Mouse (Mus musculus) neural tube, embryonic 15.5 days (tissue): Measurements from ENCODE around the gene Nat8f5. TPM values are rescaled to one million over a fixed set of nuclear protein-coding genes. Genes with fewer than 3 reads are reported as not detected.
"Not testable (repeated sequence)": the region's sequence is repeated elsewhere in the genome, so short reads cannot be mapped to it uniquely, and the experiment has no call there.

Experiments
- ATAC-seq: fragments of 200-750 bp; cut with Nextera tagmentation; 2 replicates; pipeline ENCODE4 v1.8.0; 2017; ENCODE audit warnings: mild to moderate bottlenecking, moderate TSS enrichment, moderate library complexity; ENCODE audit not compliant: low FRiP score
- H3K27ac ChIP-seq: fragments of 300-500 bp; sonication (generic); replicated peaks from 2 replicates; pipeline ENCODE4 v1.5.1; 2015; ENCODE audit warnings: mild to moderate bottlenecking, inconsistent platforms
- H3K27me3 ChIP-seq: fragments of 300-500 bp; sonication (generic); replicated peaks from 2 replicates; pipeline ENCODE4 v1.6.1; 2015; ENCODE audit warnings: inconsistent platforms
- H3K36me3 ChIP-seq: fragments of 300-500 bp; sonication (generic); 2 replicates; pipeline ENCODE4 v1.6.1; 2015; ENCODE audit warnings: inconsistent platforms
- H3K4me1 ChIP-seq: fragments of 300-500 bp; sonication (generic); 2 replicates; pipeline ENCODE4 v1.6.1; 2015; ENCODE audit warnings: inconsistent platforms
- H3K4me2 ChIP-seq: fragments of 300-500 bp; sonication (generic); 2 replicates; pipeline ENCODE4 v1.6.1; 2015; ENCODE audit warnings: inconsistent platforms, mild to moderate bottlenecking, moderate library complexity
- H3K4me3 ChIP-seq: fragments of 300-500 bp; sonication (generic); replicated peaks from 2 replicates; pipeline ENCODE4 v1.5.1; 2015; ENCODE audit warnings: mild to moderate bottlenecking, inconsistent platforms
- H3K9ac ChIP-seq: fragments of 300-500 bp; sonication (generic); replicated peaks from 2 replicates; pipeline ENCODE4 v1.6.1; 2015; ENCODE audit warnings: mild to moderate bottlenecking, inconsistent platforms
- H3K9me3 ChIP-seq: fragments of 300-500 bp; sonication (generic); replicated peaks from 2 replicates; pipeline ENCODE4 v1.6.1; 2016; ENCODE audit warnings: inconsistent platforms
- whole genome bisulfite sequencing: fragments of 180-500 bp; shearing (Covaris S2); methylation state at CpG from one replicate; pipeline ENCODE4 v1.1.7; 2015; ENCODE audit warnings: mixed read lengths; 5-methylcytosine and 5-hydroxymethylcytosine counted together
- polyA plus RNA-seq: library from polyadenylated mRNA; unstranded; fragments of >200 nt; fragmentation: Nextera tagmentation; extraction: Ambion mirVana; gene quantifications from 2 replicates; pipeline ENCODE4 v1.2.1, GENCODE M21; 2015

Nat8f5 gene
- polyA plus RNA-seq, 1 experiment from 2014 or later, result 0.20 TPM

DNA sequence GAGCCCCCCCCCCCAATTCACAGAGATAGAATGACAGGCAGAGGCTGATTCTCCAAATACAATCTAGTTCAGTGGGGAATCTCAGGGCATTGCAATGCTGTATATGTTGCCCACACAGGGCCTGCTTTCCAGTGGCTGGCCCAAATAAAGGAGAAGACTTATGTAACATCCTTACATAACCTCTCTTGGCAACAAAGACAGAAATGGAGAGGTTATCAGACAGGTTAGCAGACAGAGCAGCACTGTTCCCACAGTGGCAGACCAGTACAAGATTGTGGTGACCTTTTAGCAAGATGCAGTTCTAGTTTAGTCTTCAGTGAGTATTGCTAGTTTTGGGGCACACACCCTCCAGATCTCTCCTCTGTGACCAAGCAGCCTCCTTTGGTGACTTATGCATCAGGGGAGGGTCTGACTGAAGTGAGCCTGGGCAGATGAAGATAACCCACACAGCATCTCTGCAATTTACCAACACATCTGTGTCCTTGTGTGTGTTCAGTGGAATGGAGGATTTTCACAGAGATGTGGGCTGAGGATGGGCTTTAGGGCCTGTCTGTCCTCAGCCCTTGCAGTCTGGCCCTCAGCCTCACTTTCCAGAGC lies 13.8 kb upstream of the Nat8f5 start:
- H3K9ac ChIP-seq, H3K4me1 ChIP-seq, H3K9me3 ChIP-seq, ATAC-seq, H3K27me3 ChIP-seq, H3K4me3 ChIP-seq, H3K36me3 ChIP-seq, H3K27ac ChIP-seq, H3K4me2 ChIP-seq: not testable (repeated sequence)

DNA sequence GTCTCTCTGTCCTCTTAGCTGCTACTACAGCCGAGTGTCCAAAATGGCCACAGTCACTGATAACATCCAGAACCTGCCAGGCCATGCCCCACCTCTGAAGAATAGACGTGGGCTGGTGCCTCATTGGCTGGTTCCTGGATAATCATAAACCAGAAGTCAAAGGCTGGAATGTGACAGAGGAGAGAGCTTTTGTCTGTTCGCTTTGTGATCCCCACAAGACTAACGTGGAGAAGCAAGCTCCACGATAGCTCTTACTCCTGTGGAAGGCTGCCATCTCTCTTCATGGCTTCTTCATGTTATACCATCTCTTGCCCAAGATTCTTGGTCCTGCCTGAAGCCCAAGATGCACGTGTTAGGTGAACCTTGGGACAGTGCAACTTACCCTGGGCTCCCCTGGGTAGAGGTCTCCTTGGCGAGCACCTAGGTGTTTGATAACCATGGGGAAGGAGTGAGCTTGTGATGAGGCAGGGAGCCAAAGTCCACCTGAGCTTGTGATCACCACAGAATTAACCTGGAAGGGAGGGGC lies 11.1 kb upstream of the Nat8f5 start, which contains the start of gene Nat8:
TSS of gene Nat8 (minus strand) at position 287 of the 526 bp plus-strand sequence.
- WGBS, result 79% methylated on average over 7 of the region's 7 CpGs
- H3K27me3 ChIP-seq, result no peaks in the 10 kb centered on the region
- no peak within 1 kb of the TSS for H3K27ac ChIP-seq
- no peak for ATAC-seq
- no peaks in the 10 kb centered on the region for H3K4me1 ChIP-seq
- H3K4me2 ChIP-seq, result no peak within 1 kb of the TSS
- H3K4me3 ChIP-seq, result no peak within 1 kb of the TSS
- no peaks in the 10 kb centered on the region for H3K9me3 ChIP-seq
- H3K9ac ChIP-seq, result no peak within 1 kb of the TSS
- H3K36me3 ChIP-seq, result no peaks in the 10 kb centered on the region

DNA sequence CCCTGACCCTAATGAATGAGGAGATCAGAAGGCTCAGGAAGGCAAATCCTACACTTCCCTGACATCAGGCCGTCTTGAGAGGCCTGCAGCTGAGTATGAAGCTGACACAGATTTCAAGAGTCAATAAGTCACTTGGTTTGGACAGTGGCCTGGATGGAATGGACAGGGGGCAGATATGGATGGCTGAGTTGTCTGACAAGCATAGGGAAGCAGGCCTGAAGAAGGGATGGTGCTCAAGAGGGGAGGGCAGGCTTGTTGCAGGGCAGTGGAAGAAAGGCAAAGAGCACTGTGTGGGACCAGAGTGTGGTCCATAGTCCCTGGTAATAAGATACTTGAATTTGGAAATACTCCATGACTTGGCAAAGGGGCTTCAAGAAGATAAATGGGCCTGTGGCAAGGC lies 8.7 kb upstream of the Nat8f5 start:
- 71% methylated on average over 1 of the region's 1 CpGs for WGBS
- no peaks in the 10 kb centered on the region for H3K9me3 ChIP-seq
- no peak overlapping the region for H3K9ac ChIP-seq
- H3K36me3 ChIP-seq, result no peaks in the 10 kb centered on the region
- no peak overlapping the region for H3K4me3 ChIP-seq
- no peak overlapping the region for H3K4me2 ChIP-seq
- no peak for ATAC-seq
- no peaks in the 10 kb centered on the region for H3K4me1 ChIP-seq
- H3K27ac ChIP-seq, result no peak overlapping the region
- H3K27me3 ChIP-seq, result no peaks in the 10 kb centered on the region

DNA sequence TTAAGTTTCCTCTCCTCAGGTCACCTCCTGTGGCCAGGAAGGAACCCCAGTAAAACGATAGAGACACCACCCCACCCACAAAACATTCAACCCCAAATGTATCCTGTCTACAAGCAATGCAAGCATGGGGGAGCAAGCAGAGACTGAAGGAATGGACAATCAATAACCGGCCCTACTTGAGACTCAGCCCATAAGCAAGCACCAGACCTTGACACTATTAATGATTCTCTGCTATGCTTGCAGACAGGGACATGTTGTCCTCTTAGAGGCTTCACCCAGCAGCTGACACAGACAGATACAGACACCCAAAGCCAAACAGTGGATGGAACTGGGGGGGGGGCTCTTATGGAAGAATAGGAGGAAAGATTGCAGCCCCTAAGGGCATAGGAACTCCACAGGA lies 5.1 kb upstream of the Nat8f5 start:
- WGBS, result 83% methylated on average over 2 of the region's 2 CpGs

DNA sequence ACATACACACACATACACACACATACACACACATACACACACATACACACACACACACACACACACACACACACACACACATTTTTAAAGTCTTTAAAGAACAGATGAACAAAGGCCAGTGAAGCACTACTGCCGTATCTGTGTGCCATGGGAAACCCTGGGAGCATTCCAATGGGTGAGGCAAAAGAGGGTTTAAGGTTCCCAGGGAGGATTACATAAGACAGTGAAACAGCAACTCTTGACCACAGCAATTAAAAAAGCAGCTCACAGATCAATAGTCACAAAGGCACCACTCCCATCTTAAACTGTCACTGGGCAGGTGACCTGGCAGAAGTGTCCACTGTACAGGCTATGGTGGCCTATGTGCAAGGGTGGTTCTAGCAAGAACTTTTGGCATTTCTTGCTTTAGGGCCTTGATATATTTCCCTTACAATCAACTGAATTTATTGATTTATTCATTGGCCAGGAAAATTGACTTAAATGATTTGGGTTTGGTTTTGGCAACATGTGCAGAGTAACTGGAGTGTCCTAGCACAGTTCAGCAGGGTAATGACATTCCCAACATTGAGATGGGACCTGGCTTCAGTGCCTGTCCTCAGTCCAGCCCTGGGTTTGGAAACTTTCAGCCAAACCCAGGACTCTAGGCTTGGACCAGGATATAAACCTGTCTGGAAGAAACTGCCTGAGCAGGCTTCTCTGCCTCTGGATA lies 2.8 kb upstream of the Nat8f5 start:
- Histone ChIP-seq H3K4me3 (no peak overlapping the region), H3K36me3 (no peaks in the 10 kb centered on the region), H3K27ac (no peak overlapping the region), H3K27me3 (no peaks in the 10 kb centered on the region), H3K9me3 (no peaks in the 10 kb centered on the region), H3K9ac (no peak overlapping the region), H3K4me1 (no peaks in the 10 kb centered on the region), H3K4me2 (no peak overlapping the region)
- ATAC-seq, result no peak
- 97% methylated on average over 1 of the region's 1 CpGs for WGBS

More for the DNA sequence above, 5.1 kb upstream of the Nat8f5 start:
- Histone ChIP-seq H3K27me3 (no peaks in the 10 kb centered on the region), H3K36me3 (no peaks in the 10 kb centered on the region), H3K4me2 (no peak overlapping the region), H3K4me3 (no peak overlapping the region), H3K27ac (no peak overlapping the region), H3K9me3 (no peaks in the 10 kb centered on the region), H3K9ac (no peak overlapping the region), H3K4me1 (no peaks in the 10 kb centered on the region)
- ATAC-seq, result no peak

DNA sequence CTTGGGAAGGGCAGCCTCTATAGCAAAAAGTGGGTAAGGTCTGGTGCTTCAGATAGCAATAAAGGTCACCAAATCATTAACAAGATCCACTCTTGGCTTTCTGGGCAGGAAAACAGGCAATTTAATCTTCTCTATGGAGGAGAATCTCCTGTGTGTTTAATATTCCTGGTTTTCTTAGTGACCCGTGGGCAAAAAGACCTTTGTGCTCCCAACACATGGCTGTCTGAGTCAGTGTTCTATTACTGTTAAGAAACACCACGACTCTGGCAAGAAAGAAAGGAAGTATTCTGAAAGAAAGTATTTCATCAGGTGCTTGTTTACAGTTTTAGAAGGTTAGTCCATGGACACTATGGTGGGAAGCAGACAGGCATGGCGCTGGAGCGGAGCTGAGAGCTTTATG lies 1.5 kb upstream of the Nat8f5 start:
- Histone ChIP-seq H3K9me3 (no peaks in the 10 kb centered on the region), H3K4me1 (no peaks in the 10 kb centered on the region), H3K27ac (no peak overlapping the region), H3K9ac (no peak overlapping the region), H3K4me2 (no peak overlapping the region), H3K27me3 (no peaks in the 10 kb centered on the region), H3K4me3 (no peak overlapping the region), H3K36me3 (no peaks in the 10 kb centered on the region)
- no peak for ATAC-seq
- 86% methylated on average over 4 of the region's 4 CpGs for WGBS

DNA sequence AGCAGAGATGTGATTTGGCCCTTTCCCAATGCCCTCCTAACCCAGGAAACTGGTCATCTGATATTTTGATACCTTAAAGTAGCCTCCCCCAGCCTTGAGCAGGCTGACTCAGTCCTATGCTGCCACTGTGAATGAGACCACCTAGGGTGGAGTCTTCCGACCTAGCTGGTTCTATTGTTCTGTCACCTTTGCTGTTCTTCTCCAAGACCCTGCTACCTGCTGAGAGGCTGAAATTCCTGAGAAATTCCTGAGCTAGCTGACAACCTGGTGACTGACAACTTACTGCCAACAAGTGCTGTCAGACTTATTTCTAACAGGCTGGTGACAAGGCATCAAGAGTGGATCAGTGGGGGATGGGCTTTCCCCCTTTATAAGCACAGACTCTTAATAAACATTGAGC lies 2.4 kb downstream of the Nat8f5 start:
- Histone ChIP-seq H3K4me2 (no peak overlapping the region), H3K4me1 (no peaks in the 10 kb centered on the region), H3K4me3 (no peak overlapping the region), H3K27me3 (no peaks in the 10 kb centered on the region), H3K36me3 (no peaks in the 10 kb centered on the region), H3K9me3 (no peaks in the 10 kb centered on the region), H3K9ac (no peak overlapping the region), H3K27ac (no peak overlapping the region)
- no peak for ATAC-seq
- WGBS, result 49% methylated on average over 1 of the region's 1 CpGs

DNA sequence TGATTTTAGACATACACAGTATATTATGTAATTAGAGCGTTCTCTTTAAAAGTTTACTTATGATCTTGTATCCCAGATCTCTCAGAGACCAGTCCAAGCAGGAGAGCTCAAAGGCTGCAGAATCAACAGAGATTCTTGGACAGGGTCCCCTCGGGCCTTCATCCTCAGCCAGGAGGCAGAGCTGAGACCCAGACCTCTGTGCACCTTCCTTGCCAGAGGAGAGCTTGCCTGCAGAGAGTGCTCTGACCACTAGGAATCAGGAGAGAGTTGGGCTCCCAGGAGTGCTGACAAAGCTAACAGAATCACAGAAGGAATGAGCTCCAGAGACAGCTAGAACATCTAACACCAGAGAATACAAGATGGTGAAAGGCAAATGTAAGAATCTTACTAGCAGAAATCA lies 7.4 kb downstream of the Nat8f5 start:
- no peak for ATAC-seq
- 92% methylated on average over 2 of the region's 2 CpGs for WGBS

DNA sequence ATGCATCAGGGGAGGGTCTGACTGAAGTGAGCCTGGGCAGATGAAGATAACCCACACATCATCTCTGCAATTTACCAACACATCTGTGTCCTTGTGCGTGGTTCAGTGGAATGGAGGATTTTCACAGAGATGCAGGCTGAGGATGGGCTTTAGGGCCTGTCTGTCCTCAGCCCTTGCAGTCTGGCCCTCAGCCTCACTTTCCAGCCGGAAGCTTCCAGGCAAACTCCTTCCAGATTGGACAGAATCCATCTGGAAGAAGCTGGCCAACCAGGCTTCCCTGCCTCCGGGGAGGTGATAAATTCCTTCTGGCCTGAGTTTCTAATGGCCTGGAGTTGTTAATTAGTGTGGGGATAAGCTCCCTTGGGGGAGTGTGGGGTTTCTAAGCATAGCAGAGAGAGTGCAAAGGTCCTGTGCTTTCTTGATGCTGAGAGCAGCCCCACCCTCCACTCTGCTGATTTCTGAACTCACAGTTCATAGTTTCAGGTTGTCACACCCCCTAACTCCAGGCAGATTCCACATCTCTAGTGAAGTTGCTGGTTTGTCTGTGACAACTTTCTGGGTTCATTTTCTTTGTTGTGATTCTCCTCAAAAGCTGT lies 9.7 kb downstream of the Nat8f5 start:
- H3K4me3 ChIP-seq, H3K27me3 ChIP-seq, H3K4me1 ChIP-seq, ATAC-seq, H3K36me3 ChIP-seq, H3K9ac ChIP-seq, H3K4me2 ChIP-seq, H3K9me3 ChIP-seq, H3K27ac ChIP-seq: not testable (repeated sequence)
- 76% methylated on average over 3 of the region's 3 CpGs for WGBS

More for the DNA sequence above, 7.4 kb downstream of the Nat8f5 start:
- Histone ChIP-seq H3K36me3 (no peaks in the 10 kb centered on the region), H3K27ac (no peak overlapping the region), H3K9ac (no peak overlapping the region), H3K4me1 (no peaks in the 10 kb centered on the region), H3K27me3 (no peaks in the 10 kb centered on the region), H3K9me3 (no peaks in the 10 kb centered on the region), H3K4me3 (no peak overlapping the region), H3K4me2 (no peak overlapping the region)

DNA sequence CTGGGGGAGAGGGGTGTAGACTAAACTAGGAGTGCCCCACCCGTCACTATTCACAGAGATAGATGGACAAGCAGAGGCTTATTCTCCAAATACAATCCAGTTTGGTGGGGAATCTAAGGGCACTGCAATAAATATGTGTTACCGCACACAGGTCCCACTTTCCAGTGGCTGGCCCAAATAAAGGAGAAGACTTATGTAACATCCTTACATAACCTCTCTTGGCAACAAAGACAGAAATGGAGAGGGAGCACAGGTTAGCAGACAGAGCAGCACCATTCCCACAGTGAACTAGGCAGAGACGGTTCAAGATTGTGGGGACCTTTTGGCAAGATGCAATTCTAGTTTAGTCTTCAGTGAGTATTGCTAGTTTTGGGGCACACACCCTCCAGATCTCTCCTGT lies 10.3 kb downstream of the Nat8f5 start:
- H3K36me3 ChIP-seq, H3K4me2 ChIP-seq, H3K4me3 ChIP-seq, H3K9me3 ChIP-seq, H3K4me1 ChIP-seq, H3K9ac ChIP-seq, ATAC-seq, H3K27ac ChIP-seq, H3K27me3 ChIP-seq: not testable (repeated sequence)
- WGBS, result 85% methylated on average over 3 of the region's 3 CpGs

DNA sequence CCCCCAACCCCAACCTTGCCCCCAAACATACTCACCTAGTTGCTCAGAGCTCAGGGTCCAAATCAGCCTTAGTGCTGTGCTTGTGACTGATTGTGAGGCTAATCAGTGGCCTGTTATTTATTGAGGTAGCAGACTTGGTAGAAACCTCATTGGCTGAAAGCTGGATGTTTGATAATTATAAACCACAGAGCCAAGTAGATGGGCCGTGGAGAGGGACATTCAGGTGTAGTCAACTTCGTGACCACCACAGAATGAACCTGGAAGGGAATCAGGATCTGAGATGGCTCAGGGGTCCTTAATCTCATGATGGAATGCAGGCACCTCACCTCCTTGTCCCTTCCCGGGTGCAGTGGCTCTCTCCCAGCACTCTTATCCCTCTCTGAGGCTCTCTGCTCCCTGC lies 11.0 kb downstream of the Nat8f5 start:
- not testable (repeated sequence) for H3K27me3 ChIP-seq, H3K4me1 ChIP-seq, H3K9ac ChIP-seq, H3K4me2 ChIP-seq, H3K27ac ChIP-seq, H3K9me3 ChIP-seq, ATAC-seq, H3K4me3 ChIP-seq, H3K36me3 ChIP-seq
- 71% methylated on average over 3 of the region's 3 CpGs for WGBS

DNA sequence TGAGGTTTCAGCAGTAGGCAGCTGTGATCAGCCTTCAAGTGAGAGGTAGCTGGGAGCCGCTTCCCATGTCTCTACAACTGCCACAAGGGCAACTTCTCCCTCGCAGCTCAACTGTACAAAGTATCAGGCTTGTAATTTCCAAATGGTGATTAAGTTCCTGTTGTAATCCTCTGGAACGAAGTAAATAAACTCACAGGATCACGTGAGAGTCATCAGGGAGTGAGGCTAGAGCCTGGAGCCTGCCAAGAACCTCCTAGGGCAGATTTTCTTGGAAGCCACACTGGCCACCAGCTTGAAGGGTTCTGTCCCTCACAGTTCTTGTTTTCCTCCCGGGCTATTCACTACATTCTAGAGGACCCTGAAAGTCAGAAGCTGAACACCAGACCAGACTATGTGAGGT lies 17.6 kb downstream of the Nat8f5 start:
- not testable (repeated sequence) for H3K36me3 ChIP-seq, H3K27me3 ChIP-seq, H3K4me3 ChIP-seq, H3K9me3 ChIP-seq, H3K4me1 ChIP-seq, H3K27ac ChIP-seq, H3K4me2 ChIP-seq, ATAC-seq, H3K9ac ChIP-seq
- WGBS, result 76% methylated on average over 5 of the region's 5 CpGs
